Mouse (Mus musculus) liver, embryonic 11.5 days (tissue): ENCODE results near the gene Tmem135. TPM values are rescaled to one million over a fixed set of nuclear protein-coding genes. Genes with fewer than 3 reads are reported as not detected.

Experiments used
- ATAC-seq: fragments of 200-750 bp; cut with Nextera tagmentation; replicated peaks from 2 replicates; pipeline ENCODE4 v1.8.0; 2017; ENCODE audit warnings: moderate number of reproducible peaks, mild to moderate bottlenecking, moderate TSS enrichment, moderate library complexity; ENCODE audit not compliant: low FRiP score
- DNase-seq: peaks from one replicate; pipeline ENCODE4 v3.0.0-alpha.2; 2017; ENCODE audit warnings: low spot score
- H3K27ac ChIP-seq: fragments of 300-500 bp; sonication (generic); 2 replicates; pipeline ENCODE4 v1.5.1; 2014; ENCODE audit warnings: mild to moderate bottlenecking, low read depth, low read length, control low read depth
- H3K27me3 ChIP-seq: fragments of 300-500 bp; sonication (generic); replicated peaks from 2 replicates; pipeline ENCODE4 v1.6.1; 2014; ENCODE audit warnings: low read length, mixed read lengths; ENCODE audit not compliant: control insufficient read depth, insufficient read depth
- H3K36me3 ChIP-seq: fragments of 300-500 bp; sonication (generic); 2 replicates; pipeline ENCODE4 v1.6.1; 2014; ENCODE audit warnings: mild to moderate bottlenecking, low read length, moderate library complexity, mixed read lengths; ENCODE audit not compliant: control insufficient read depth, insufficient read depth
- H3K4me1 ChIP-seq: fragments of 300-500 bp; sonication (generic); replicated peaks from 2 replicates; pipeline ENCODE4 v1.6.1; 2014; ENCODE audit warnings: low read length, mixed read lengths; ENCODE audit not compliant: control insufficient read depth, insufficient read depth
- H3K4me2 ChIP-seq: fragments of 300-500 bp; sonication (generic); 2 replicates; pipeline ENCODE4 v1.6.1; 2014; ENCODE audit warnings: mild to moderate bottlenecking, control low read depth, moderate library complexity
- H3K4me3 ChIP-seq: fragments of 300-500 bp; sonication (generic); 2 replicates; pipeline ENCODE4 v1.5.1; 2014; ENCODE audit warnings: low read depth, low read length, control low read depth
- H3K9ac ChIP-seq: fragments of 300-500 bp; sonication (generic); 2 replicates; pipeline ENCODE4 v1.6.1; 2014; ENCODE audit warnings: low read depth, low read length, control low read depth
- H3K9me3 ChIP-seq: fragments of 300-500 bp; sonication (generic); 2 replicates; pipeline ENCODE4 v1.6.1; 2016; ENCODE audit warnings: low read length, inconsistent platforms, mixed read lengths; ENCODE audit not compliant: control insufficient read depth
- WGBS: fragments of 180-500 bp; shearing (Covaris S2); extraction: QIAGEN DNeasy Blood & Tissue Kit; methylation state at CpG from one replicate; pipeline ENCODE4 v1.1.7; 2014; 5-methylcytosine and 5-hydroxymethylcytosine counted together
- polyA plus RNA-seq: library from polyadenylated mRNA; unstranded; fragments of >200 nt; fragmentation: Nextera tagmentation; extraction: Ambion mirVana; gene quantifications from 2 replicates; pipeline ENCODE4 v1.2.1, GENCODE M21; 2014

Tmem135 gene
- polyA plus RNA-seq, 1 experiment from 2014 or later, result 28.9 TPM

DNA sequence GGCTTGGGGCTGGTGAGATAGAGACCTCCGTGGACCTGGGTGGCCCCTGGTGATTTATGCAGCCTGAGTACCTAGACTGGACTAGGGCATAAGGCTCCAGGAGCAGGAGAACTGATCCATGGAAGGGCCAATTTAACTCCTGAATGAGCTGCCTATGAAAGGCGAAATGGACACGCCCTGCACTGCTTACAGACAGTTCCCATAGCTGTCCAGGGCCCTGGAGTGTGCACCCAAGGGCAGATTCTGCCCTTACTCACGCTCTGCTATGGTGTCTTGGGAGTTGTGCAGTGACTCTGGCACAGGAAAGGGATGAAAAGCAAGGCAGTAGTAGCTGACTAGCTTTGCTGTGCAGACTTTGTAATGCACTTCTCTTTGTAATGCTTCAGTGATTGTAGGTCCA lies 6.3 kb upstream of the Tmem135 start:
- Histone ChIP-seq H3K4me3 (no peak overlapping the region), H3K9ac (no peak overlapping the region), H3K27ac (no peak overlapping the region), H3K27me3 (no peaks in the 10 kb centered on the region), H3K9me3 (no peaks in the 10 kb centered on the region), H3K4me1 (peaks cover 4% of the 10 kb centered on the region), H3K4me2 (no peak overlapping the region), H3K36me3 (peaks cover 7% of the 10 kb centered on the region; the same call in 1 of the 2 replicates)
- DNase-seq (no peak), ATAC-seq (no peak)
- WGBS, result 83% methylated on average over 4 of the region's 4 CpGs

DNA sequence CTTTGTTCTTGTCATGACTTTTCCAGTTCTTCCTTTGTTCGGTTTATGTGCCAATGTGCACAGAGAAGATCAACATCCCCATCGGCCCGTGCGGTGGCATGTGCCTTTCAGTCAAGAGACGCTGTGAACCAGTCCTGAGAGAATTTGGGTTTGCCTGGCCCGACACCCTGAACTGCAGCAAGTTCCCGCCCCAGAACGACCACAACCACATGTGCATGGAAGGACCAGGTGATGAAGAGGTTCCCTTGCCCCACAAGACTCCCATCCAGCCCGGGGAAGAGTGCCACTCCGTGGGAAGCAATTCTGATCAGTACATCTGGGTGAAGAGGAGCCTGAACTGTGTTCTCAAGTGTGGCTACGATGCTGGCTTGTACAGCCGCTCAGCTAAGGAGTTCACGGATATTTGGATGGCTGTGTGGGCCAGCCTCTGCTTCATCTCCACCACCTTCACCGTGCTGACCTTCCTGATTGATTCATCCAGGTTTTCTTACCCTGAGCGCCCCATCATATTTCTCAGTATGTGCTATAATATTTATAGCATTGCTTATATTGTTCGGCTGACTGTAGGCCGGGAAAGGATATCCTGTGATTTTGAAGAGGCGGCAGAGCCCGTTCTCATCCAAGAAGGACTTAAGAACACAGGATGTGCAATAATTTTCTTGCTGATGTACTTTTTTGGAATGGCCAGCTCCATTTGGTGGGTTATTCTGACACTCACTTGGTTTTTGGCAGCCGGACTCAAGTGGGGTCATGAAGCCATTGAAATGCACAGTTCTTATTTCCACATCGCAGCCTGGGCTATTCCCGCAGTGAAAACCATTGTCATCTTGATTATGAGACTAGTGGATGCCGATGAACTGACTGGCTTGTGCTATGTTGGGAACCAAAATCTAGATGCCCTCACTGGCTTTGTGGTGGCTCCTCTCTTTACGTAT lies 3.3 kb upstream of the Tmem135 start:
- Histone ChIP-seq H3K9ac (no peak overlapping the region), H3K4me3 (no peak overlapping the region), H3K4me1 (peaks cover 13% of the 10 kb centered on the region), H3K9me3 (no peaks in the 10 kb centered on the region), H3K36me3 (peaks cover 5% of the 10 kb centered on the region; the same call in 1 of the 2 replicates), H3K4me2 (peak overlapping the region; percentile 12), H3K27ac (no peak overlapping the region), H3K27me3 (no peaks in the 10 kb centered on the region)
- no peak for ATAC-seq
- 84% methylated on average over 24 of the region's 24 CpGs for WGBS
- no peak for DNase-seq

DNA sequence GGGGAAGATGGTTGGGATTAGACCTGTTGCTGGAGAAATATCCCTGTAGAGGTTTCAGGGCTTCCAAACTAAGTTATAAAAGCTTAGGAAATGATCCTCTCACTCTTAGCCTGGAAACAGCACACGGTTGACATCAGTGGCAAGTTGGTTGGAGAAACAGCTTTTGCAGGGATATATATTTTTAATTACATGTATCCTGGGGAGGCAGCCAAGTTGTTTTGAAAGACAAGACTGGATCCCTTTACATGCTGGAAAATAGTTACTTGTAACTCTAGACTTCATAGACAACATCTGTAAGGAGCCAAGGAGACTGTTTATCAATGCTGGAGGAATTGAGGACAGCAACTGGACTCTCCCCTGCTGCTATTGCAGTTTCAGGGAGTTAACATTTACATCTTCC lies 2.0 kb upstream of the Tmem135 start:
- DNase-seq, result no peak
- H3K36me3 ChIP-seq, result peaks cover 5% of the 10 kb centered on the region; the same call in 1 of the 2 replicates
- peak overlapping the region; percentile 41 for H3K4me2 ChIP-seq
- no peak for ATAC-seq
- peaks cover 13% of the 10 kb centered on the region for H3K4me1 ChIP-seq
- 45% methylated on average over 1 of the region's 1 CpGs for WGBS
- peak overlapping the region; percentile 11; the same call in 1 of the 2 replicates for H3K4me3 ChIP-seq
- H3K27ac ChIP-seq, result no peak overlapping the region
- no peaks in the 10 kb centered on the region for H3K9me3 ChIP-seq
- H3K9ac ChIP-seq, result no peak overlapping the region
- H3K27me3 ChIP-seq, result no peaks in the 10 kb centered on the region

DNA sequence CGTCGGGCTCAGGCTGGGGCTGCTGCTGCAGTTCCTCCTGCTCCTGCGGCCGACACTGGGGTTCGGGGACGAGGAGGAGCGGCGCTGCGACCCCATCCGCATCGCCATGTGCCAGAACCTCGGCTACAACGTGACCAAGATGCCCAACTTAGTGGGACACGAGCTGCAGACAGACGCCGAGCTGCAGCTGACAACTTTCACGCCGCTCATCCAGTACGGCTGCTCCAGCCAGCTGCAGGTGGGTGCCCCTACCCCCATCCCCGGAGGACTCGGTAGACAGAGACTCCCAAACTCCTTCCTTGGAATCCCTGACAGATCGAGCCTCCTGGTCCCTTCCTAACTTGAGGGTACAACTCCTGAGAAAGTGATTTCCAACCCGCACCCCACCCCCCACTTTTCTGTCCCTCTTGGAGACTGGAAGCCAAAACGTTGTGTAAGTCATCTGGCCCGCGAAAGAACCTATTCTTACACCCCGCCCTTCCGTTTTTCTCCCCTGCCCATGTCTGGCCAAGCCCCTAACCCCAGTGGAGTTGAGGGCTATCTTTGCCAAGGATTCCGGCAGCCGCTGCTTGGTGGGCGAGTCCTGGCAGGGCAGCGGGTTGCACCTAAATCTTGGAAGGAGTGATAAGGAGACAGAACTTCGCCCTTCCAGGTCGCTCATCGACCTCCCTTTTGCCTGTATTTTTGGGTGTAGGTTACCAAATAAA lies 865 bp upstream of the Tmem135 start:
- no peaks in the 10 kb centered on the region for H3K27me3 ChIP-seq
- peak overlapping the region; percentile 69 for H3K27ac ChIP-seq
- H3K9ac ChIP-seq, result peak overlapping the region; percentile 76
- DNase-seq, result peak; percentile 64
- peaks cover 10% of the 10 kb centered on the region; the same call in 1 of the 2 replicates for H3K4me1 ChIP-seq
- peak overlapping the region; percentile 80 for H3K4me3 ChIP-seq
- ATAC-seq, result no peak
- peaks cover 5% of the 10 kb centered on the region; the same call in 1 of the 2 replicates for H3K36me3 ChIP-seq
- H3K9me3 ChIP-seq, result no peaks in the 10 kb centered on the region
- H3K4me2 ChIP-seq, result peak overlapping the region; percentile 100
- WGBS, result under 1% methylated on average over 35 of the region's 35 CpGs

DNA sequence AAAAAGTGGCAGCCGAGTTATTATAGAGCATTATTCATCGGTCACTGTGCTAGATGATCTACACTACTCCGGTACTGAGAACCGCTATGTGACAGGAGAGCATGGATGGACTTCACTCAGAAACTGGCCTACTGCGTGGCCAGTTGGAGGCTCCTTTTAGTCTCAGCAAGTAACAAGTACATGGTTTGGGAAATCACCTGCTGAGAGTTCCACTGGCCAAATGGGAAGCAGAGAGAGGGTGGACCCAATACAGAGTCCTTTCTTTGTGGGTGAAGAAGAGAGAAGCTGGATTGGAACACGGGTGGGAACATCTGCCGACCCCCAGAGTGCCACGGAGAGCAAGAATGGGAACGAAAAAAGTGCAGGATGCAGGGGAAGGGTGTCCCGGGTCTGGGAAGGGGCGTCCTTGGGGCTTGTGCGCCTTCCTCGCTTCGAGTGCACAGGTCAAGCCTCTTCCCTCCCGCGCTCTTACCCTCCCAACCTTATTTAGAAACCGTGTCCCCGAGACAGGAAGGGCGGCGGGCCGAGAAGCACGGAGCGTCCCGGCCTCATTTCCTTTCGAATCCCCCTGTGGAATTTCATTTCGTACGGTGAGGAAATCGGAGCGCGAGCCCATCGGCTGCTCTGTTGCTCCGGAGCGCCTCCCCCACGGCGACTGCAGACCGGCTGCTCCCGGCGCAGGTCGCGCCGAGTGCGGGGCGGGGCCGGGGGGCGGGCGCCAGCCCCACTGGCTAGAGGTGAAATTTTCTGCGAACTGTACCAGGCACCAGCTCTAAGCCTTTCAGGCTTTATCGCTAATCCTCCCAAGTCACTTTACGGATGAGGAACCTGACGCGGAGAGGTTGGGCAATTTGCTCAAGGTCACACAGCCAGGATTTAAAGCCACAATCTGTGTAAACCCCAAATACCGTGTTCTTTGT lies 709 bp downstream of the Tmem135 start:
- WGBS, result 5% methylated on average over 52 of the region's 52 CpGs
- Histone ChIP-seq H3K4me1 (peaks cover 10% of the 10 kb centered on the region; the same call in 1 of the 2 replicates), H3K36me3 (peaks cover 5% of the 10 kb centered on the region; the same call in 1 of the 2 replicates), H3K4me2 (peak overlapping the region; percentile 100), H3K9ac (peak overlapping the region; percentile 57), H3K27ac (peak overlapping the region; percentile 79), H3K9me3 (no peaks in the 10 kb centered on the region), H3K4me3 (peak overlapping the region; percentile 80), H3K27me3 (no peaks in the 10 kb centered on the region)
- ATAC-seq (peak; percentile 80), DNase-seq (peak; percentile 80)

DNA sequence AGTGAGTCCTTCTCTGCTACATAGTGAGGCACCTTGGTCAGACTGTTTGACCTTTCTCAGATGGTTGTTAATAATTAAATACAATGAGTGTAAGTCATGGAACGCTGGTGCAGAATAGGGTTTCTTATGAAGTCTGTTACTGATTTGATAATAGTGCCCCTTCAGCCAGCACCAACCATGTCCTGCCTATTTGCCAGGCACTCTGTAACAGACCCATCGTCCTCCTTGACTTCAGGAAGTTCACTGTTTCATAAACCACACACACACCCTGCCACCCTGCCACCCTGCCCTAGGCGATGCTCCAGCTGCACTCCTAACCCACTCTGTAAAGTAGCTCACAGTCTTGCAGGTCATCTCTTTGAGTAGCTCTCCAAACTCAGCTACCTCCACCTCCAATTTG lies 2.1 kb downstream of the Tmem135 start:
- H3K27me3 ChIP-seq, result no peaks in the 10 kb centered on the region
- H3K4me1 ChIP-seq, result peaks cover 10% of the 10 kb centered on the region; the same call in 1 of the 2 replicates
- H3K9ac ChIP-seq, result no peak overlapping the region
- WGBS, result 66% methylated on average over 3 of the region's 3 CpGs
- DNase-seq (no peak), ATAC-seq (no peak)
- no peak overlapping the region for H3K4me3 ChIP-seq
- H3K9me3 ChIP-seq, result no peaks in the 10 kb centered on the region
- H3K27ac ChIP-seq, result no peak overlapping the region
- no peaks in the 10 kb centered on the region for H3K36me3 ChIP-seq
- 0 out of 2 replicates have a peak overlapping the region, but pooled peaks have one; percentile 12 for H3K4me2 ChIP-seq

DNA sequence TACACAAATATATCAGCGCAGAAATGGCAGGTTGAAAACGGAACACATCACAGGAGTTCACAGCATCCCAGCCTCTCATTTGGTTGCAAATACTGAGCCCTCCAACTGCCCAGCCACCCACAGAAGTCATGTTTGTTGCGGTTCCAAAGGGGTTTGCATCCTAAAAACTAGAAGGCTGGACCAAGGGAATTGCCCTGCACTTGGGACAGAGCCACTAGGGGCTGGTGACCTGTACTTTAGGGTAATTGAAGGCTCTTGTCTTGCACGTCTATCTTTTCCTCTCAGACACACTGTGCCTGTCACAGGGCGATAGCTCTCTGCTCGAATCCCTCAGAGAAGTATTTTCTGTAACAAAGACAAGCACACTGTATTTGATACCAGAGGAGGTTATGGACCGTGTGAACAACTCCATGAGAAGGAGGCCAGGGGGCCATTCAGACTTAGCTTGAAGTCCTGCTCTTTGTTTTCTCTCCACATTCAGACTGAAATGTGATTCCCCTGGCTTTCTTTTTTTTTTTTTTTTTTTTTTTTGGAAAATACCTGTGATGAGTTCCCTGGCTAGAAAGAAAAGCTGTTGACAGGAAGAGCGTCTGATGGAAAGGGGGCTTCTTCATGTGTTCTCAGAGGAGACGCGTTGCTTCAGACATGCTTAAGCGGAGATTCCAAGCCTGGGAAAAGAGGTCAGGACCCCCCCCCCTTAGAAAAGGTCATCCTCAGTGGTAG lies 2.7 kb downstream of the Tmem135 start:
- Histone ChIP-seq H3K4me3 (no peak overlapping the region), H3K9ac (no peak overlapping the region), H3K27ac (no peak overlapping the region), H3K4me2 (0 out of 2 replicates have a peak overlapping the region, but pooled peaks have one; percentile 12), H3K9me3 (no peaks in the 10 kb centered on the region), H3K36me3 (no peaks in the 10 kb centered on the region), H3K27me3 (no peaks in the 10 kb centered on the region), H3K4me1 (peaks cover 10% of the 10 kb centered on the region; the same call in 1 of the 2 replicates)
- no peak for ATAC-seq
- 57% methylated on average over 11 of the region's 11 CpGs for WGBS
- DNase-seq, result no peak
